Mouse (Mus musculus) forebrain, embryonic 11.5 days (tissue): Measurements from ENCODE around the gene Pde4d. TPM values are rescaled to one million over a fixed set of nuclear protein-coding genes. Genes with fewer than 3 reads are reported as not detected.

ENCODE experiments used
- ATAC-seq: fragments of 200-750 bp; cut with Nextera tagmentation; replicated peaks from 2 replicates; pipeline ENCODE4 v1.8.0; 2017; ENCODE audit warnings: moderate TSS enrichment; ENCODE audit not compliant: low FRiP score
- DNase-seq: peaks from one replicate; pipeline ENCODE4 v3.0.0-alpha.2; 2017; ENCODE audit warnings: low spot score
- H3K27ac ChIP-seq: fragments of 300-500 bp; sonication (generic); 2 replicates; pipeline ENCODE4 v1.5.1; 2014; ENCODE audit warnings: low read depth, low read length
- H3K27me3 ChIP-seq: fragments of 300-500 bp; sonication (generic); 2 replicates; pipeline ENCODE4 v1.6.1; 2014; ENCODE audit warnings: mild to moderate bottlenecking, low read length, mixed read lengths; ENCODE audit not compliant: control insufficient read depth, insufficient read depth
- H3K36me3 ChIP-seq: fragments of 300-500 bp; sonication (generic); 2 replicates; pipeline ENCODE4 v1.6.1; 2014; ENCODE audit warnings: mild to moderate bottlenecking, low read length, moderate library complexity, mixed read lengths; ENCODE audit not compliant: control insufficient read depth, insufficient read depth
- H3K4me1 ChIP-seq: fragments of 300-500 bp; sonication (generic); replicated peaks from 2 replicates; pipeline ENCODE4 v1.6.1; 2014; ENCODE audit warnings: low read length, mixed read lengths; ENCODE audit not compliant: control insufficient read depth, insufficient read depth
- H3K4me2 ChIP-seq: fragments of 300-500 bp; sonication (generic); 2 replicates; pipeline ENCODE4 v1.6.1; 2014; ENCODE audit warnings: low read depth, mild to moderate bottlenecking, low read length, moderate library complexity, mixed read lengths; ENCODE audit not compliant: severe bottlenecking
- H3K4me3 ChIP-seq: fragments of 300-500 bp; sonication (generic); 2 replicates; pipeline ENCODE4 v1.5.1; 2014; ENCODE audit warnings: low read depth, low read length
- H3K9ac ChIP-seq: fragments of 300-500 bp; sonication (generic); 2 replicates; pipeline ENCODE4 v1.6.1; 2014; ENCODE audit warnings: low read length
- H3K9me3 ChIP-seq: fragments of 300-500 bp; sonication (generic); 2 replicates; pipeline ENCODE4 v1.6.1; 2016; ENCODE audit warnings: low read length, mixed read lengths; ENCODE audit not compliant: control insufficient read depth
- WGBS: fragments of 180-500 bp; shearing (Covaris S2); extraction: QIAGEN DNeasy Blood & Tissue Kit; methylation state at CpG from one replicate; pipeline ENCODE4 v1.1.7; 2014; 5-methylcytosine and 5-hydroxymethylcytosine counted together
- polyA plus RNA-seq: library from polyadenylated mRNA; unstranded; fragments of >200 nt; fragmentation: Nextera tagmentation; extraction: Ambion mirVana; gene quantifications from 2 replicates; pipeline ENCODE4 v1.2.1, GENCODE M21; 2014

Gene Pde4d
- polyA plus RNA-seq, 1 experiment from 2014 or later, result 11.9 TPM

- no peaks in the 10 kb centered on the region for H3K4me1 ChIP-seq
- H3K4me2 ChIP-seq, result no peak overlapping the region
- WGBS, result 32% methylated on average over 8 of the region's 8 CpGs
These were observed 779.3 kb downstream of the Pde4d start for GRCm38 (mm10) chr13:109228967-109229617.

GRCm38 (mm10) chr13:109229618-109230334, 780.0 kb downstream of the Pde4d start:
- H3K4me3 ChIP-seq, result no peak overlapping the region
- no peaks in the 10 kb centered on the region for H3K27me3 ChIP-seq
- H3K4me1 ChIP-seq, result no peaks in the 10 kb centered on the region
- H3K27ac ChIP-seq, result no peak overlapping the region
- 78% methylated on average over 17 of the region's 17 CpGs for WGBS
- no peaks in the 10 kb centered on the region for H3K36me3 ChIP-seq
- no peak overlapping the region for H3K9ac ChIP-seq
- 0 out of 2 replicates have a peak, but pooled peaks have one; percentile 7 for ATAC-seq
- H3K4me2 ChIP-seq, result no peak overlapping the region
- DNase-seq, result no peak
- H3K9me3 ChIP-seq, result no peaks in the 10 kb centered on the region

More at GRCm38 (mm10) chr13:109228967-109229617, 779.3 kb downstream of the Pde4d start:
- no peak overlapping the region for H3K9ac ChIP-seq
- H3K36me3 ChIP-seq, result no peaks in the 10 kb centered on the region
- no peak for DNase-seq
- H3K27ac ChIP-seq, result no peak overlapping the region
- ATAC-seq, result peak; percentile 80
- H3K4me3 ChIP-seq, result no peak overlapping the region
- H3K9me3 ChIP-seq, result no peaks in the 10 kb centered on the region
- no peaks in the 10 kb centered on the region for H3K27me3 ChIP-seq

DNA sequence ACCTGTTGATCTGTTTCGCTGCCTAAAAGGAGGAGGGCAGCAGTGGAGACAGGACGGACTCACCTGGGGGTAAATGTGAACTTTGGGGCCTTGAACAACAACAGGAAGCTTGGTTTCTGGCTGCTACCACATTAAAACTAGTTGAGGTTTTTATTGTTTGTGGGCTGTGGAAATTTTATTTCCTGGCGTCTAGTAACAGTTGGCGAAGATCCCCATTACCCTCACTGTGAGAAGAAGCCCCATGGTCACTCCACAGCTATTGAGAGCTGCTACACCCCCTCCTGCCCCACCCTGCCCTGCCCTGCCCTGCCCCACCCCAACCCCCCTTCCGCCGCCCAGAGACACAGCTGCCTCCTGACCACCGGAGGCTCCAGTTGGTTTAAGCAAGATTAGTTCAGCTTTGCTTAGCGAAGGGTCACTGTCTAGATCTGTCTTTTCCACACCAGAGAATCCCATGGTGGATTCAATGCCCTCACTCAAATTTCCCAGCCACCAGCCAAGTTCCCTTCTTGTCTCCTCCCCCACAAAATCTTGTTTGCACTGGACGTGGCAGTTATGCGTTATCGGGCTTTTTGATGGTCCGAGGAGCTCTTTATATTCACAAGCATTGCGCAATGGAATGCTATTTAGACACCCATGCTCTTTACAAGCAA, 780.7 kb downstream of the Pde4d start:
- Histone ChIP-seq H3K4me1 (no peaks in the 10 kb centered on the region), H3K9ac (no peak overlapping the region), H3K4me2 (no peak overlapping the region), H3K27ac (no peak overlapping the region), H3K27me3 (no peaks in the 10 kb centered on the region), H3K4me3 (no peak overlapping the region), H3K36me3 (no peaks in the 10 kb centered on the region), H3K9me3 (no peaks in the 10 kb centered on the region)
- DNase-seq (no peak), ATAC-seq (no peak)
- WGBS, result 68% methylated on average over 13 of the region's 13 CpGs

GRCm38 (mm10) chr13:109231848-109232460, 782.2 kb downstream of the Pde4d start:
- 91% methylated on average over 18 of the region's 18 CpGs for WGBS
- no peak overlapping the region for H3K9ac ChIP-seq
- DNase-seq (no peak), ATAC-seq (no peak)
- H3K4me2 ChIP-seq, result no peak overlapping the region
- H3K9me3 ChIP-seq, result no peaks in the 10 kb centered on the region
- no peak overlapping the region for H3K4me3 ChIP-seq
- H3K36me3 ChIP-seq, result no peaks in the 10 kb centered on the region
- no peaks in the 10 kb centered on the region for H3K4me1 ChIP-seq
- H3K27ac ChIP-seq, result no peak overlapping the region
- no peaks in the 10 kb centered on the region for H3K27me3 ChIP-seq

DNA sequence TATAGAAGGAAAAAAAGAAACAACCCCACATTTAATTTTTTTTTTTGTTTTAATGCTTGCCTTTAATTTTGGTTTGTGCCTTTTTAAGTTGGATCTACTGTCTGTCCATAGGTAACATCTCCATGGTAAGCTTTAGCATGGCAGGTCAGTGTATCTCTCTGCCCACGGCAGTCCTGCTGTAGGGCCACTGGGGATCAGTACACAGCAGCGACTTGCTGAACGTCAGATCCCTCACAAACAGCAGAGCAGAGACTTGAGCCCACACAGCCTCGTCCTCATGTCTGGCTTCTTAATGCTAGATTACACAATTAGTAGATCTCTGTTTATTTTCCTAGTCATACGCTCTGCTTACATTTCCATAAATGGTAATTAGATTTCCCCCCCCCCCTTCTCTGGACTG, 782.8 kb downstream of the Pde4d start:
- ATAC-seq, result no peak
- H3K27ac ChIP-seq, result no peak overlapping the region
- H3K4me1 ChIP-seq, result no peaks in the 10 kb centered on the region
- no peak overlapping the region for H3K4me2 ChIP-seq
- no peaks in the 10 kb centered on the region for H3K27me3 ChIP-seq
- no peak overlapping the region for H3K9ac ChIP-seq
- no peak overlapping the region for H3K4me3 ChIP-seq
- WGBS, result 81% methylated on average over 5 of the region's 5 CpGs
- no peak for DNase-seq
- no peaks in the 10 kb centered on the region for H3K36me3 ChIP-seq
- no peaks in the 10 kb centered on the region for H3K9me3 ChIP-seq

DNA sequence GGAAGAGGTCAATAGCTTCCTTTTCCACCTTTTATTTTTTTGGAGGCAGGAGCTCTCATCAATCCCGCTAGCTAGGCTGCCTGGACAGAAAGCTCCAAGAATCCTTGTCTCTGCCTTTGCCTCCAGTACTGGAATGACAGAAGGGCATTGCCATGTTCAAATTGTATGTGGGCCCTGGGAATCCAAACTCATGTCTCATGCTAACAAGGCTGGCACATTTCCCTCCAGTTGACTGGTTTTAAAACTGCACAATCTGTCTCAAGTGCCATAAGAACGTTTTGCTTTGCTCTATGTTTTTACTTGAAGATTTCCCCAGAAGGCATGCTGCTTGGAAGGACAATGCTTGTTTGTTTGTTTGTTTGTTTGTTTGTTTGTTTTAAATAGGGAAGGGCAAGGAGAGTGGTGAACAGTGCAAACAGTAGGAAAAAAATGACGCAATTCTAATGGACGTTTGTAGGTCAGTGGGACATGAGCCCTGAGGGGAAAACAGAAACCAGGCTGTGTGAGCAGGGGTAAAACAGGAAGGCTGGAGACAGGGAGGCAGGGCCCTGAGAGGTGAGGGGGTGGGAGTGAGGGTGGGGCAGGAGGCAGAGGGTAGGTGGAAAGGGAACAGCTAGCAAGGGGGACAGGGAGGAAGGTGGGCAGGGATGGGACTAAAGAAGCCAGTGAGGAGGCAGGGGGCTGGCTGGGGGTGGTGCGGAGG, 784.3 kb downstream of the Pde4d start:
- no peaks in the 10 kb centered on the region for H3K27me3 ChIP-seq
- no peak overlapping the region for H3K27ac ChIP-seq
- WGBS, result 52% methylated on average over 5 of the region's 5 CpGs
- H3K4me3 ChIP-seq, result no peak overlapping the region
- ATAC-seq, result no peak
- DNase-seq, result no peak
- no peaks in the 10 kb centered on the region for H3K9me3 ChIP-seq
- H3K4me1 ChIP-seq, result no peaks in the 10 kb centered on the region
- no peaks in the 10 kb centered on the region for H3K36me3 ChIP-seq
- H3K9ac ChIP-seq, result no peak overlapping the region
- no peak overlapping the region for H3K4me2 ChIP-seq

DNA sequence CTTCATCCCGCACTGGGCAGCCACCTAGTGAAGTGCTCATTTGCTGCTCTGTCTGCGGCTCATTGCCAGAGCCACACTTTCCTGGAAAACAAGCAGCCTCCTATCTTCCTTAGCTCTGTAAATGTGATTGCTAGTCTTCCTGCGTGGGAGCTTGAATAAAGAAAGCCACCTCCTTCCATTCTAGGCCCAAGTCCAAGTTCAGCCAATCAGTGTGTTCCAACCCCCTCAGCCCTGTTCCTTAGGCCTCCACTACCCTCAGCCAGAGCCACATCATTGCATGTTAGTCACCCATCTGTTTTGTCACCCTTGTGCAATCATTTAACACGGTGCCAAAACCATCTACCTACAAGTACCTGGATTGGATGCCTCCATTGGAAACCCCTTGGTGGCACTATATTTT, 786.3 kb downstream of the Pde4d start:
- Histone ChIP-seq H3K4me3 (no peak overlapping the region), H3K27ac (no peak overlapping the region), H3K4me1 (no peaks in the 10 kb centered on the region), H3K27me3 (no peaks in the 10 kb centered on the region), H3K9ac (no peak overlapping the region), H3K36me3 (no peaks in the 10 kb centered on the region), H3K9me3 (no peaks in the 10 kb centered on the region), H3K4me2 (no peak overlapping the region)
- no peak for ATAC-seq
- no peak for DNase-seq
- WGBS, result 83% methylated on average over 4 of the region's 4 CpGs

DNA sequence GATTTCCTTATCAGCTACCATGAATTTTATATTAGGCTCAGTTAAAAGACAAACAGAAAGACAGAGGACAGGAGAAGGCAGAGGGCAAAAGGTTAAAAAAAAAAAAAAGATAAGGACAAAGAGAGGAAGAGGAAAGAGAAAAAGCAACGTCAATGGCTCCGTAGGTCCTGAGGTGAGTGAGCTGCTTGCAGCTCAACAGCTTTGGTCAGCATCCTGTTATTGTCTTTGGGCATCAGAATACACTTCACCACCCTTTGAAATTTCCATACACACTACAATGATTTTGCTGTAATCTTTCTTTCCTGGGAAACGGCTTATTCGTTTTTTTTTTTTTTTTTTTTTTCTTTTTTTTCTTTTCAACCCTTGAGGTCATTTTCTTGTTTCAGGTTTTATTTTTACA, 788.9 kb downstream of the Pde4d start:
- ATAC-seq (no peak), DNase-seq (no peak)
- H3K36me3 ChIP-seq, result no peaks in the 10 kb centered on the region
- H3K9me3 ChIP-seq, result no peaks in the 10 kb centered on the region
- no peaks in the 10 kb centered on the region; the same call in 1 of the 2 replicates for H3K4me1 ChIP-seq
- no peak overlapping the region for H3K9ac ChIP-seq
- no peak overlapping the region for H3K4me3 ChIP-seq
- H3K4me2 ChIP-seq, result no peak overlapping the region
- no peak overlapping the region for H3K27ac ChIP-seq
- 77% methylated on average over 4 of the region's 4 CpGs for WGBS
- no peaks in the 10 kb centered on the region for H3K27me3 ChIP-seq
